Mouse (Mus musculus) myocyte (in vitro differentiated cells): ENCODE measurements around the gene Dgki. TPM values are rescaled to one million over a fixed set of nuclear protein-coding genes. Genes with fewer than 3 reads are reported as not detected.

Experiments used
- H3K27me3 ChIP-seq: one replicate; pipeline ENCODE4 v1.6.1; 2011; ENCODE audit not compliant: control insufficient read depth, insufficient read depth, insufficient read length
- H3K36me3 ChIP-seq: one replicate; pipeline ENCODE4 v1.6.1; 2011; ENCODE audit not compliant: control insufficient read depth, insufficient read depth
- H3K4me2 ChIP-seq: one replicate; pipeline ENCODE4 v1.6.1; 2011; ENCODE audit warnings: low read depth, control low read depth
- H3K4me3 ChIP-seq: one replicate; pipeline ENCODE4 v1.5.1; 2011; ENCODE audit warnings: mild to moderate bottlenecking, control low read depth, moderate library complexity
- H3K79me2 ChIP-seq: one replicate; pipeline ENCODE4 v1.6.1; 2011; ENCODE audit not compliant: control insufficient read depth, insufficient read depth
- H3ac ChIP-seq: one replicate; pipeline ENCODE4 v1.6.1; 2011; ENCODE audit not compliant: control insufficient read depth, insufficient read length
- CEBPB ChIP-seq: IDR thresholded peaks from 2 replicates; pipeline ENCODE4 v1.6.1; 2011; ENCODE audit warnings: mild to moderate bottlenecking, moderate library complexity; ENCODE audit not compliant: poor library complexity, insufficient read depth, severe bottlenecking
- E2F4 ChIP-seq: IDR thresholded peaks from one replicate; pipeline ENCODE4 v1.6.1; 2011; ENCODE audit warnings: mild to moderate bottlenecking, control low read depth, moderate library complexity; ENCODE audit not compliant: insufficient read depth
- MAX ChIP-seq: IDR thresholded peaks from one replicate; pipeline ENCODE4 v1.6.1; 2011; ENCODE audit warnings: low read depth, mild to moderate bottlenecking, control low read depth
- MYOD1 ChIP-seq, 3 experiments: IDR thresholded peaks; one replicate each; pipeline ENCODE4 v1.6.1; 2011; ENCODE audit warnings: control low read depth in 2 of 3, low read depth in 2 of 3, mild to moderate bottlenecking in 2 of 3, moderate library complexity in 1 of 3; ENCODE audit not compliant: insufficient read length in 2 of 3, control insufficient read depth in 1 of 3
- MYOG ChIP-seq, 3 experiments: IDR thresholded peaks; one replicate each; pipeline ENCODE4 v1.6.1; 2011; ENCODE audit warnings: control low read depth in 2 of 3, low read depth in 2 of 3, mild to moderate bottlenecking in 2 of 3; ENCODE audit not compliant: insufficient read length in 2 of 3, control insufficient read depth in 1 of 3, insufficient read depth in 1 of 3
- POLR2A ChIP-seq: IDR thresholded peaks from one replicate; pipeline ENCODE4 v1.6.1; 2011; ENCODE audit warnings: low read depth, mild to moderate bottlenecking, control low read depth, moderate library complexity; ENCODE audit not compliant: insufficient read length
- POLR2AphosphoS2 ChIP-seq: IDR thresholded peaks from one replicate; pipeline ENCODE4 v1.6.1; 2011; ENCODE audit warnings: low read depth, control low read depth; ENCODE audit not compliant: insufficient read length
- REST ChIP-seq: IDR thresholded peaks from one replicate; pipeline ENCODE4 v1.6.1; 2011; ENCODE audit warnings: mild to moderate bottlenecking, control low read depth, moderate library complexity; ENCODE audit not compliant: insufficient read depth, insufficient read length
- SRF ChIP-seq: IDR thresholded peaks from one replicate; pipeline ENCODE4 v1.6.1; 2011; ENCODE audit warnings: low read depth; ENCODE audit not compliant: control insufficient read depth, insufficient read length
- TCF12 ChIP-seq: IDR thresholded peaks from one replicate; pipeline ENCODE4 v1.6.1; 2011; ENCODE audit warnings: mild to moderate bottlenecking, control low read depth; ENCODE audit not compliant: poor library complexity, insufficient read depth, severe bottlenecking
- TCF3 ChIP-seq: IDR thresholded peaks from one replicate; pipeline ENCODE4 v1.6.1; 2011; ENCODE audit warnings: low read depth, control low read depth; ENCODE audit not compliant: insufficient read length
- USF1 ChIP-seq: IDR thresholded peaks from one replicate; pipeline ENCODE4 v1.6.1; 2011; ENCODE audit warnings: low read depth, mild to moderate bottlenecking, control low read depth, moderate library complexity
- polyA plus RNA-seq: library from polyadenylated mRNA; unstranded; fragments of >200 nt; fragmentation: generic; extraction: Trizol; gene quantifications from one replicate; pipeline ENCODE4 v1.2.1, GENCODE M21; 2012; ENCODE audit warnings: missing spikeins

Gene Dgki
- polyA plus RNA-seq, 1 experiment: 0.02 TPM

- no peak overlapping the region for H3K4me2 ChIP-seq
- TF ChIP-seq USF1: no peak
- TF ChIP-seq POLR2AphosphoS2: no peak
- no peak for TF ChIP-seq SRF
- no peak overlapping the region for H3ac ChIP-seq
- H3K4me3 ChIP-seq: no peak overlapping the region
- H3K27me3 ChIP-seq: no peaks in the 10 kb centered on the region
- H3K36me3 ChIP-seq: no peaks in the 10 kb centered on the region
- H3K79me2 ChIP-seq: no peaks in the 10 kb centered on the region
Observed at GRCm38 (mm10) chr6:36843031-36843488, 456.9 kb downstream of the Dgki start.

GRCm38 (mm10) chr6:36842101-36842922 lies 457.7 kb downstream of the Dgki start:
- no peaks in the 10 kb centered on the region for H3K27me3 ChIP-seq
- no peak overlapping the region for H3K4me2 ChIP-seq
- H3ac ChIP-seq: no peak overlapping the region
- TF ChIP-seq TCF3 (no peak), MYOG (IDR thresholded peaks at IDR 0.05; ENCODE audit: control insufficient read depth in 1 of 3, insufficient read depth in 1 of 3, insufficient read length in 2 of 3, low read depth in 2 of 3) (no peak), E2F4 (no peak), MAX (no peak), CEBPB (no peak), POLR2AphosphoS2 (no peak)
- no peaks in the 10 kb centered on the region for H3K36me3 ChIP-seq
- H3K79me2 ChIP-seq: no peaks in the 10 kb centered on the region
- no peak overlapping the region for H3K4me3 ChIP-seq

GRCm38 (mm10) chr6:36841701-36842100 lies 458.3 kb downstream of the Dgki start:
- no peaks in the 10 kb centered on the region for H3K27me3 ChIP-seq
- H3K36me3 ChIP-seq: no peaks in the 10 kb centered on the region
- H3K4me2 ChIP-seq: no peak overlapping the region
- no peak for TF ChIP-seq MAX
- no peak for TF ChIP-seq USF1
- no peak for TF ChIP-seq POLR2A
- TF ChIP-seq MYOD1 (IDR thresholded peaks at IDR 0.05; ENCODE audit: control insufficient read depth in 1 of 3, insufficient read length in 2 of 3, low read depth in 2 of 3): no peak
- no peak for TF ChIP-seq E2F4
- TF ChIP-seq TCF12: no peak
- no peak for TF ChIP-seq TCF3
- TF ChIP-seq MYOG (IDR thresholded peaks at IDR 0.05; ENCODE audit: control insufficient read depth in 1 of 3, insufficient read depth in 1 of 3, insufficient read length in 2 of 3, low read depth in 2 of 3): no peak
- TF ChIP-seq REST: no peak
- no peak for TF ChIP-seq CEBPB
- TF ChIP-seq SRF: no peak
- no peak for TF ChIP-seq POLR2AphosphoS2
- H3K4me3 ChIP-seq: no peak overlapping the region
- no peaks in the 10 kb centered on the region for H3K79me2 ChIP-seq
- no peak overlapping the region for H3ac ChIP-seq

- no peaks in the 10 kb centered on the region for H3K36me3 ChIP-seq
- H3K4me3 ChIP-seq: no peak overlapping the region
- no peak overlapping the region for H3ac ChIP-seq
- TF ChIP-seq POLR2AphosphoS2 (no peak), MYOD1 (IDR thresholded peaks at IDR 0.05; ENCODE audit: control insufficient read depth in 1 of 3, insufficient read length in 2 of 3, low read depth in 2 of 3) (no peak), USF1 (no peak), SRF (no peak), CEBPB (no peak), E2F4 (no peak), MAX (no peak), MYOG (IDR thresholded peaks at IDR 0.05; ENCODE audit: control insufficient read depth in 1 of 3, insufficient read depth in 1 of 3, insufficient read length in 2 of 3, low read depth in 2 of 3) (no peak), TCF3 (no peak)
- no peaks in the 10 kb centered on the region for H3K27me3 ChIP-seq
- no peak overlapping the region for H3K4me2 ChIP-seq
- no peaks in the 10 kb centered on the region for H3K79me2 ChIP-seq
Observed at GRCm38 (mm10) chr6:36841174-36841573, 458.8 kb downstream of the Dgki start.

GRCm38 (mm10) chr6:36838747-36839146 lies 461.2 kb downstream of the Dgki start:
- no peaks in the 10 kb centered on the region for H3K36me3 ChIP-seq
- no peak for TF ChIP-seq TCF3
- TF ChIP-seq POLR2A: no peak
- no peak for TF ChIP-seq TCF12
- TF ChIP-seq E2F4: no peak
- no peak for TF ChIP-seq MAX

More at GRCm38 (mm10) chr6:36838747-36839146, 461.2 kb downstream of the Dgki start:
- no peak overlapping the region for H3K4me3 ChIP-seq
- no peaks in the 10 kb centered on the region for H3K79me2 ChIP-seq
- no peak overlapping the region for H3ac ChIP-seq
- H3K4me2 ChIP-seq: no peak overlapping the region
- H3K27me3 ChIP-seq: no peaks in the 10 kb centered on the region
